Mouse (Mus musculus): Measurements from ENCODE around the gene Aars.

GRCm38 (mm10) chr8:111029589-111029988 lies 3.4 kb upstream of the Aars start:
- TF ChIP-seq HCFC1 (IDR thresholded peaks at IDR 0.05; ENCODE audit: borderline replicate concordance, insufficient read depth, low read length) (no peak), MAFK (IDR thresholded peaks at IDR 0.05; ENCODE audit: insufficient read depth, low read depth, low read length) (no peak), ZC3H11A (IDR thresholded peaks at IDR 0.05; ENCODE audit: borderline replicate concordance, low read depth, low read length) (no peak)

All from ES-E14 (cell line).